8 mouse cellular contexts compared by ENCODE assay signal in the genomic region with DNA sequence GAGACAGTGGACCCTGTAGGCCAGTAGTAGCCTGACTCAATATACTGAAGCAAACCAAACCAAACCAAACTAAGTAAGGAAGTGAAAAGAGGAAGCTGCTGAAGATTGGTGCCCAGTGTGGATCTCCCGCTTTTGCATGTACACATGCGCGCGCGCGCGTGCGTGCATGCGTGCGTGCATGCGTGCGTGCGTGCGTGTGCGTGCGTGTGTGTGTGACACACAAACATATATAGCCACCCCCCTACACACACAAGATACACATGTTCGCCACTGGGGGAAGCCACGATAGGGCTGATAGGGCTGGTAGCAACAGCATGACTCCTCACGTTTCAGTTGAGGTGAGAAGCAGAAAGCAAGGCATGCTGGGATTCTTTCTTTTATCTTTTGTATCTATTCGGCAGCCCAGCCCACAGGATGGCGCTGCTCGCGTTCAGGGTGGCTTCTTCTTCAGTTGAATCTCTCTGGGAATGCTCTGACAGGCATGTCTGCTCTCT. TPM values are rescaled to one million over a fixed set of nuclear protein-coding genes. Genes with fewer than 3 reads are reported as not detected.
A peak's percentile ranks its signal among the peaks of the same experiment; 100 is the strongest.
DNase-seq lines count a peak whose midpoint lies in the region; ATAC-seq and TF ChIP-seq lines count a peak whose summit lies in the region.

No protein-coding gene starts in this region.

- no peak for TF ChIP-seq EP300 in heart, adult 2 months (IDR thresholded peaks at IDR 0.05; ENCODE audit: insufficient read depth, low read depth, low read length)

- peak in 1 of 2 experiments; percentile 33 for DNase-seq in heart, adult 2 months
- DNase-seq in heart, adult 9 months (ENCODE audit: low spot score in 2 of 2) = no peak
- DNase-seq in hindbrain, postnatal 0 days (ENCODE audit: low spot score) = peak; percentile 67
- peak; percentile 32 for DNase-seq in lung, postnatal 36 days
- DNase-seq in spleen, adult 18-20 months = peak; percentile 37 to 44
- no peak for DNase-seq in left cerebral cortex, adult 9 months (ENCODE audit: low spot score in 2 of 2)

- no peak overlapping the region for H3K4me3 ChIP-seq in heart, adult 2 months
- H3K4me3 ChIP-seq in E14TG2a.4 (replicated peaks; ENCODE audit: low read length) = peak overlapping the region; percentile 20; the same call in 1 of the 2 replicates
- no peak overlapping the region for H3K4me3 ChIP-seq in hindbrain, postnatal 0 days (ENCODE audit: low read length)

- H3K9ac ChIP-seq in heart, adult 2 months (ENCODE audit: low read depth, low read length) = no peak overlapping the region
- no peak overlapping the region for H3K9ac ChIP-seq in hindbrain, postnatal 0 days (replicated peaks; ENCODE audit: low read length)

- no peaks in the 10 kb centered on the region for H3K9me3 ChIP-seq in E14TG2a.4 (ENCODE audit: low read length)
- H3K9me3 ChIP-seq in hindbrain, postnatal 0 days (ENCODE audit: low read length) = no peaks in the 10 kb centered on the region

- no peaks in the 10 kb centered on the region for H3K79me2 ChIP-seq in heart, adult 2 months (replicated peaks; ENCODE audit: control insufficient read depth, insufficient read depth, low read length)

- TF ChIP-seq POLR2A in heart, adult 2 months (IDR thresholded peaks at IDR 0.05; ENCODE audit: insufficient read depth, low read depth, low read length) = no peak

- no peaks in the 10 kb centered on the region for H3K27me3 ChIP-seq in heart, adult 2 months (ENCODE audit: control insufficient read depth, insufficient read depth, low read length)
- H3K27me3 ChIP-seq in E14TG2a.4 (ENCODE audit: insufficient read depth, low read length) = peaks cover 57% of the 10 kb centered on the region
- no peaks in the 10 kb centered on the region for H3K27me3 ChIP-seq in hindbrain, postnatal 0 days (ENCODE audit: insufficient read depth, low read length)

- peak; percentile 18 for TF ChIP-seq CTCF in heart, adult 2 months (IDR thresholded peaks at IDR 0.05)
- TF ChIP-seq CTCF in E14TG2a.4 (conservative IDR thresholded peaks at IDR 0.05; ENCODE audit: low read length) = peak; percentile 41
- TF ChIP-seq CTCF in hindbrain, postnatal 0 days (IDR thresholded peaks at IDR 0.05; ENCODE audit: low read depth) = peak; percentile 53

- H3K4me1 ChIP-seq in heart, adult 2 months (ENCODE audit: control insufficient read depth, insufficient read depth, low read length) = no peaks in the 10 kb centered on the region
- peaks cover 51% of the 10 kb centered on the region for H3K4me1 ChIP-seq in E14TG2a.4 (replicated peaks; ENCODE audit: low read depth, low read length)
- H3K4me1 ChIP-seq in hindbrain, postnatal 0 days (ENCODE audit: insufficient read depth, low read length) = no peaks in the 10 kb centered on the region

- H3K36me3 ChIP-seq in heart, adult 2 months (ENCODE audit: control insufficient read depth, insufficient read depth, low read length) = no peaks in the 10 kb centered on the region
- H3K36me3 ChIP-seq in E14TG2a.4 (ENCODE audit: insufficient read depth, low read length) = no peaks in the 10 kb centered on the region
- no peaks in the 10 kb centered on the region for H3K36me3 ChIP-seq in hindbrain, postnatal 0 days (ENCODE audit: insufficient read depth, low read length)

- ATAC-seq in common myeloid progenitor, adult 5-6 weeks (replicated peaks; ENCODE audit: low read depth, poor library complexity, severe bottlenecking) = peak; percentile 92
- ATAC-seq in hindbrain, postnatal 0 days = peak; percentile 88

- intact Hi-C loops in heart, adult 2 months (cut with DNase I) = no loop called here

- H3K4me2 ChIP-seq in hindbrain, postnatal 0 days (ENCODE audit: low read depth, low read length) = no peak overlapping the region

- no peak overlapping the region for H3K27ac ChIP-seq in heart, adult 2 months
- no peak overlapping the region for H3K27ac ChIP-seq in hindbrain, postnatal 0 days

- WGBS in heart, adult 2 months = 33% methylated on average over 23 of the region's 23 CpGs
- 39% methylated on average over 23 of the region's 23 CpGs for WGBS in hindbrain, postnatal 0 days

RNA-seq across cellular contexts. Expression of a gene that starts 6.4 kb away (rescaled TPM):
- total RNA-seq in heart, adult 2 months (2021) = 10 to 100 TPM; 11.8 to 14.1 TPM
- polyA plus RNA-seq in heart, adult 2 months (2012; rRNA removed) = 5.9 and 8.3 TPM in 2 replicates
- total RNA-seq in common myeloid progenitor, adult 5-6 weeks (2017) = 2.3 and 6.4 TPM in 2 replicates
- total RNA-seq in hindbrain, postnatal 0 days (2014; rRNA removed) = 185 and 190 TPM in 2 replicates
- polyA plus RNA-seq in hindbrain, postnatal 0 days (2015; fragmentation: Nextera tagmentation; extraction: Ambion mirVana) = 162 and 167 TPM in 2 replicates

Comparison
In these comparisons a context has a peak if more than half of its experiments do, and no peak if none do; other contexts are left out.
1. DNase-seq: peak in hindbrain, postnatal 0 days (single experiment), lung, postnatal 36 days (single experiment) and spleen, adult 18-20 months (2 of 2); none in heart, adult 9 months (0 of 2) and left cerebral cortex, adult 9 months (0 of 2).
2. RNA of a gene that starts 6.4 kb away (total RNA-seq): 185 to 190 TPM in hindbrain, postnatal 0 days; 11.8 to 14.1 TPM in heart, adult 2 months and 2.3 to 6.4 TPM in common myeloid progenitor, adult 5-6 weeks; every median in the first group is over 10 times any median in the second.
3. Peak in every context shown above with its lines, with median percentiles within 50 percentile points of each other: CTCF ChIP-seq.